Mouse (Mus musculus) thymus, adult 18-20 months (tissue): ENCODE measurements at regions not wholly inside any gene's neighbourhood (a gene's known extent, or its start where the extent isn't known, plus 50 kb on each side); places are given as distances from the start of the nearest gene placed in this dataset.

Experiments used
- DNase-seq, 2 experiments: peaks; one replicate each; pipeline ENCODE4 v3.0.0; 2022; ENCODE audit warnings: mixed read lengths in 2 of 2

- no peak for DNase-seq
Observed at GRCm38 (mm10) chr9:24943830-24944229, 145.4 kb upstream of the Gm10181 start.

- no peak for DNase-seq
Observed at GRCm38 (mm10) chr9:24952516-24952915, 136.7 kb upstream of the Gm10181 start.

DNA sequence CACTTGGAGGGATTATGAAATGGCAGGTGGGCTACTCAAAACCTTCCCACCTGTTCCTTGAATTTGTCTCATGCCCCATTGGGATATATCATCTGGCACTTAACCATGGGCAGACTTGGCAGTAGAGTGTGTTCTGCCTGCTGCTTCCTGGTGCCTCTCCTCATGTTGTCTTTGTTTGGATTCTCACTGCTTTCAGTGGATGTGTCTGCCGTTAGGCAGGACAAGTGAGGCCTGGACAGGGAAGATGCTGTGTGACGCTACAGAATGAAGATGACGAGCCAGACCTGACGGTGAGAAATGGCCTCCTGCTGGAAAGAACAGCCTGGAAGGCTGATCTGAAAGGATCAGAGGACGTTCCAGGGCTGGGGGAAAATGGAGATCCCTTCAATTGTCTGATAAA lies 133.6 kb upstream of the Gm10181 start:
- no peak for DNase-seq

- no peak for DNase-seq
Observed at GRCm38 (mm10) chr9:24956566-24956965, 132.7 kb upstream of the Gm10181 start.

DNA sequence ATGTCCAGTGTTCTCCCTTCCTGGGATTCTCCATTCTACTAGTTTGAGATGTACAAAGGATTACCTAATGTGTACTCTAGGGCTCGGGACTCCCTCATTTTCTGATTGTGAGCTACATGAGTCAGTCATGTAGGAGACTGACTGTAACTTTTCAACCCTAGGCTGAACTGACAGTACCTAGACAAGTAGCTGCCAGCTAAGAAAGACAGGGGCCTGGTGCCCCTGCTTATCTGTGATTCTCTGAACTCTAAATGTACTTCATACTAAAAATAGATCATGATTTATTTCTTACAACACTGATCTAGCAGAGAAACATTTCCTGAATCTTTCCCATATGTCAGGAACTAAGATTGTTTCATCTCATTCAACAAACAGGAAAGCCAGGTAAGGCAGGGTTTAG lies 125.9 kb upstream of the Gm10181 start:
- no peak for DNase-seq

DNA sequence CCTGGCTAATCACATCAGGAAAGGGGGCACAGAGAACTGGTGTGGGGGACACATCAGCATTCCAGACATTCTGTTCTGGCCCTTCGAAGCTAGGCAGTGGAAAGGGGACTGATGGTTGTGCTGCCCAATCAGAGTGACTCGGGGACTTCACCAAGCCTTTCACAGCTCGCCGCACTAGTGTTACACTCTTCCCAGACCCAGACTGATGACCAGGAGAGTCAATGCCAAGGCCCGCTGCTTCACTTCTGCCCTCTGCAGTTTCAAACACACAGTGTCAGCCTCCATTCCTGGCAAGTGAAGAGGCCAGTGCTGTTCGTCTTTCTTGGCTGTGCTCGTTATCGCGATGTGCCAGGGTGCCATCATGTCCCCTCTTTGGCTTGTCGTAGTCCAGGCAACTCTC lies 121.7 kb upstream of the Gm10181 start:
- no peak for DNase-seq

GRCm38 (mm10) chr9:24974021-24974741 lies 115.0 kb upstream of the Gm10181 start:
- no peak for DNase-seq

- DNase-seq = no peak
Observed at GRCm38 (mm10) chr9:24982796-24983195, 106.4 kb upstream of the Gm10181 start.

DNA sequence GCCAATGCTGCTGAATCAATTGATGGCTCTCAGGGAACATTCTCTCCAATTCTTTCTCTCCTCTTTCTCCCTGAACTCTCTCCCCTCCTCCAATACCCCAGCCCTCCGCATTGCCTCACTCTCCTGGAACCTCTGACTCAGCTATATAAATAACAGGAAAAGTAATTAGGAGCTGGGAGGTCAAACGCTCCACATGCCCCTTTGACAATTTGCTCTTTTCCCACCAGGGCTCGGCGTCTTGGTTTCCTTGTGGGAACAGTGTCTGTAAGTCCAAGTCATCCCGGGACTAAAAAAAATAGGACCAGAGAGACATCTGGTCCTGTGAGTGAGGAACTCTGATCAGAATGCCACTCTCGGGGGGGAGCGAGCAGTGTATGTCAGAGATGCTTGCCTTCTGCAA lies 94.7 kb upstream of the Gm10181 start:
- no peak for DNase-seq

GRCm38 (mm10) chr9:25021095-25021691 lies 68.0 kb upstream of the Gm10181 start:
- no peak for DNase-seq

DNA sequence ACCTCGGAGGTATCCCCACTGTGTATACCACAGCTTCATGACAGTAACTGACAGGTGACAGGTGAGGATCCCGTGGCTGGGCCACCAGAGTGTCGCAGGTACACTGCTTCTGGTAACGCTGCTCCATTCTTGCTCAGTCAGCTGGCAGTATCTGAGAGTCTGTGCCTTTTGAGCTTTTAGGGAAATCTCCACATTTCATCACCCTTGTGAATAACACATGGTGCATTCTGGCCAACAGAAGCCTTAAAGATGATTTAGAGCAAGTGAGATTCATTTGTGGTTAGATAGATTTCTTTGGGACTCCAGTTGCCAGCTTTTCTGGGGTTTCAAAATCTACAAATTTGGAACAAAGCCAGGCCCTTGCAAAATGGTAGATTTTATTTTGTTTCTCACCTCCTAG lies 66.8 kb upstream of the Gm10181 start:
- no peak for DNase-seq

GRCm38 (mm10) chr9:25024486-25024885 lies 64.7 kb upstream of the Gm10181 start:
- DNase-seq = no peak

DNA sequence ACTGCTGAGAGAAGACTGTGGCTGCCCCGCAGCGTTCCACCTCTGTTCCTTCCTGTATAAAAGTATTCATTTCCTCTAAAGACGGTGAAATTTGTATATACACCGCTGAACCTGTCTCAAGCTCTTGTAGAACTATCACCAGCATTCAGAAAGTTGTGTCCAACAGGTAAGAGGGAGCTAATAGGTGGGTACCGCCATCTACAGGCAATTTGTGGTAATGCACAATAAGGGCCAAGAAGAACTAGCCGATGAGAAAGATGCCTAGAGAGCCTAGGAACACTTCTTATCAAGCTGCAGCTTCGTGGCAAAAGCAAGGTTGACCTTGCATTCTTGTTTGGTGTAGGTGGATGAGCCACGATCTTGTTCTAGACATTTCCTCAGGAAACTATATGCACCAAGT lies 61.6 kb upstream of the Gm10181 start:
- DNase-seq = no peak

- no peak for DNase-seq
Observed at GRCm38 (mm10) chr9:25028305-25028704, 60.9 kb upstream of the Gm10181 start.

DNA sequence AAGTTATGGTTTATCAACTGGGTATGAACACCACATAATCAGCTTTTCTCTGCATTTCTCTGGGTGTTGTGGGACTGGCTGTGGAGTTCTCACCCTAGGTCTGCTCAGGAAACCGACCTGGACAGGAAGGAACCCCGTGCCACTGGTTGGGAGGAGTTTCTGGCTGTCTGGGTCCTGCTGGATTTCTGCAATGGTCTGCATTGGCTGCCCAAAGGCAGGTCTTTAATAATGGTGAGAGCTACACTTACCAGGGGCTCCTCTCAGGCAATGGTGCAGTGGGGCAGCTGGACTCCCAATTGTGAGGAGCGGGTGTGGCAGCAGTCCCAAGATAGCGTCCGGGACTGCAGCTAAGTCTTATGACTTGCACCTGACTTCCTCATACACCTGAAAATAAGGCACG lies 57.8 kb upstream of the Gm10181 start:
- no peak for DNase-seq
